8 mouse cellular contexts compared by ENCODE assay signal in genomic region chr1:152461814-152462213, GRCm38 (mm10).
A peak's percentile ranks its signal among the peaks of the same experiment; 100 is the strongest.
DNase-seq lines count a peak whose midpoint lies in the region; ATAC-seq and TF ChIP-seq lines count a peak whose summit lies in the region.

No protein-coding gene starts in this region.

- 16% methylated on average over 3 of the region's 3 CpGs for WGBS in heart, adult 2 months
- 64% methylated on average over 3 of the region's 3 CpGs for WGBS in kidney, adult 2 months
- WGBS in neural tube, embryonic 13.5 days: 66% methylated on average over 3 of the region's 3 CpGs

- no peaks in the 10 kb centered on the region for H3K9me3 ChIP-seq in neural tube, embryonic 13.5 days

- peak overlapping the region; percentile 91 for H3K27ac ChIP-seq in heart, adult 2 months
- peak overlapping the region; percentile 62 for H3K27ac ChIP-seq in kidney, adult 2 months (ENCODE audit: insufficient read depth, low read depth, low read length)
- H3K27ac ChIP-seq in neural tube, embryonic 13.5 days (replicated peaks): 0 out of 2 replicates have a peak overlapping the region, but pooled peaks have one; percentile 3

- no peaks in the 10 kb centered on the region; the same call in none of the 2 replicates for H3K79me2 ChIP-seq in heart, adult 2 months (replicated peaks; ENCODE audit: control insufficient read depth, insufficient read depth, low read length)

- no peaks in the 10 kb centered on the region for H3K27me3 ChIP-seq in heart, adult 2 months (ENCODE audit: control insufficient read depth, insufficient read depth, low read length)
- no peaks in the 10 kb centered on the region for H3K27me3 ChIP-seq in kidney, adult 2 months (replicated peaks; ENCODE audit: control insufficient read depth, insufficient read depth, low read length)
- H3K27me3 ChIP-seq in neural tube, embryonic 13.5 days: no peaks in the 10 kb centered on the region

- no peak overlapping the region for H3K4me2 ChIP-seq in neural tube, embryonic 13.5 days

- H3K36me3 ChIP-seq in heart, adult 2 months (ENCODE audit: control insufficient read depth, insufficient read depth, low read length): peaks cover 9% of the 10 kb centered on the region
- no peaks in the 10 kb centered on the region for H3K36me3 ChIP-seq in kidney, adult 2 months (ENCODE audit: control insufficient read depth, insufficient read depth, low read length)
- H3K36me3 ChIP-seq in neural tube, embryonic 13.5 days: no peaks in the 10 kb centered on the region

- H3K4me3 ChIP-seq in heart, adult 2 months: no peak overlapping the region
- H3K4me3 ChIP-seq in kidney, adult 2 months (ENCODE audit: insufficient read depth, low read depth, low read length): no peak overlapping the region
- no peak overlapping the region for H3K4me3 ChIP-seq in neural tube, embryonic 13.5 days

- peak; percentile 68 for DNase-seq in gastrocnemius, postnatal 25 days
- DNase-seq in gastrocnemius, adult 8-10 months (ENCODE audit: low spot score in 2 of 2): no peak
- peak; percentile 53 to 76 for DNase-seq in heart, adult 2 months
- DNase-seq in kidney, adult 2 months: peak; percentile 76
- DNase-seq in layer of hippocampus, adult 18-20 months (ENCODE audit: low spot score in 2 of 2): no peak
- no peak for DNase-seq in liver

- ATAC-seq in neural tube, embryonic 13.5 days (ENCODE audit: low read depth): no peak
- ATAC-seq in erythroblast, adult 5-6 weeks (replicated peaks; ENCODE audit: low FRiP score, poor library complexity, severe bottlenecking): no peak

- peak; percentile 97 for TF ChIP-seq EP300 in heart, adult 2 months (IDR thresholded peaks at IDR 0.05; ENCODE audit: insufficient read depth, low read depth, low read length)

- no peak for TF ChIP-seq CTCF in heart, adult 2 months (IDR thresholded peaks at IDR 0.05)
- no peak for TF ChIP-seq CTCF in kidney, adult 2 months (conservative IDR thresholded peaks at IDR 0.05; ENCODE audit: insufficient read depth, insufficient read length, low read depth, low read length)

- intact Hi-C loops in heart, adult 2 months (cut with DNase I): loop anchor here (5.0 kb wide), 2 partner anchors 35 kb away; no protein-coding TSS in a partner anchor

- no peak; the same call in 1 of the 2 replicates for TF ChIP-seq POLR2A in heart, adult 2 months (IDR thresholded peaks at IDR 0.05; ENCODE audit: insufficient read depth, low read depth, low read length)
- no peak for TF ChIP-seq POLR2A in kidney, adult 2 months (IDR thresholded peaks at IDR 0.05; ENCODE audit: low read depth, low read length)

- H3K9ac ChIP-seq in heart, adult 2 months (ENCODE audit: low read depth, low read length): no peak overlapping the region
- no peak overlapping the region for H3K9ac ChIP-seq in neural tube, embryonic 13.5 days

- H3K4me1 ChIP-seq in heart, adult 2 months (ENCODE audit: control insufficient read depth, insufficient read depth, low read length): peaks cover 25% of the 10 kb centered on the region
- 0 out of 2 replicates have a peak, but pooled peaks cover 9% of the 10 kb centered on the region for H3K4me1 ChIP-seq in kidney, adult 2 months (ENCODE audit: control insufficient read depth, insufficient read depth, low read length)
- peaks cover 9% of the 10 kb centered on the region for H3K4me1 ChIP-seq in neural tube, embryonic 13.5 days (replicated peaks)

Comparison
In these comparisons a context has a peak if more than half of its experiments do, and no peak if none do; other contexts are left out.
1. DNase-seq: peak in gastrocnemius, postnatal 25 days (single experiment), heart, adult 2 months (2 of 2) and kidney, adult 2 months (single experiment); none in gastrocnemius, adult 8-10 months (0 of 2), layer of hippocampus, adult 18-20 months (0 of 2) and liver (single experiment).
2. H3K27ac ChIP-seq: peak in every context shown above with its lines; median percentile 91 in heart, adult 2 months; 62 in kidney, adult 2 months; 3 in neural tube, embryonic 13.5 days.